Mouse (Mus musculus) heart, adult 9 months (tissue): ENCODE measurements around the gene Fam192a.

Source experiments
- DNase-seq, 2 experiments: peaks; one replicate each; pipeline ENCODE4 v3.0.0; 2022; ENCODE audit warnings: low spot score in 2 of 2

The Fam192a gene

DNA sequence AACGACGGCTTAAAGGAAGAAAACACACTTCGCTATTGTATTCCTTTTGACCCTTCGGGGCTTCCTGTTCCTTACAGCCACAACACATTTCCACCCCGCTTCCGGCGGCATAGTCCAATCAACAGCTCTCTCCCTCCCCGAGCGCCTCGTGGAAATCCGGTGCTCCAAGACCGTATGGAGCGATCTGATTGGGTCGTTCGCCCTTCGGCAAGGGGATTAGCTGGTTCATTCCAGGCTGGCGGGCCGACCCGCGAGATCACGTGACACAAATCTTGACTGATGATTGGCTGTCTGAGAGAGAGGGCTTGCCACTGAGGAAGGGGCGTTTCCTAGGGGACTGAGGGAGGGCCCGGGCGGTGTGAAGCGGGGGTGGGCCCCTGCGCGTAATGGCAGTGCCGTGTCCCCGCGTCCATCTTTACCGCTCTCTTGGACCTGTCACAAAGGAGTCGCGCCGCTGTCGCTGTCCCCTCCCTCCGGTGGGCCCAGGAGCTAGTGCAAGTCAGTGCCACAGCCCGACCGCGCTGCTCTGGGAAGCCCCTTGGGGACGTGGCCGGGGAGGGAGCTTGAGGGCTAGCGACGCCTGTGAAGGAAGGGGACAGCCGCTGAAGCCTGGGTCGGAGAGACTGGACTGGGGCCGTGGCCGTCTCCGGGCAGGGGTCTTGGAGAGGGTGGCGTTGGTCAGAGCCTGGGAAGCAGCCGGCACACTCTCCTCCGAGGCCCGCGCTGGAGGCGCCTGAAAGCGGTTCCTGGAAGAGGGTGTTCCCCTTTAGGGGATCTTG lies at the start of gene Fam192a, which contains the start of gene Rspry1:
Gene Fam192a, minus strand, starts transcription at position 391 of the 779 bp plus-strand sequence.
Gene Rspry1, plus strand, starts transcription at position 331 of the 779 bp plus-strand sequence.
- DNase-seq, result peak; percentile 100

DNA sequence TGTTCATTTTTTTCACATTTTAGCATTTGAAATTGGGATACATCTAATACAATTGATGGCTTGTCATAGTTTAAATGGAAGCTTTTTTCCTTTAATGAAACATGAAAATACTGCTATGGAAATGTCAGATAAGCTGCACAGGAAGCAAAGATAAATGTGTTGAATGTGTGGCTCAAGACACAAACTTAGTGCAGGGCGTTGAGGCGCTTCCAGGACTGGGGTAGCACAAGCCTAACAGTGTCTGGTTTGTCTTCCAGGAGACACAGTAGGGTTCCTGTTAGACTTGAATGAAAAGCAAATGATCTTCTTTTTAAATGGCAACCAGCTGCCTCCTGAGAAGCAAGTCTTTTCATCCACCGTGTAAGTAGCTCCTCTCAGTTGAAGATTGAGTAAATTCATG lies 47.7 kb upstream of the Fam192a start:
- DNase-seq, result no peak

DNA sequence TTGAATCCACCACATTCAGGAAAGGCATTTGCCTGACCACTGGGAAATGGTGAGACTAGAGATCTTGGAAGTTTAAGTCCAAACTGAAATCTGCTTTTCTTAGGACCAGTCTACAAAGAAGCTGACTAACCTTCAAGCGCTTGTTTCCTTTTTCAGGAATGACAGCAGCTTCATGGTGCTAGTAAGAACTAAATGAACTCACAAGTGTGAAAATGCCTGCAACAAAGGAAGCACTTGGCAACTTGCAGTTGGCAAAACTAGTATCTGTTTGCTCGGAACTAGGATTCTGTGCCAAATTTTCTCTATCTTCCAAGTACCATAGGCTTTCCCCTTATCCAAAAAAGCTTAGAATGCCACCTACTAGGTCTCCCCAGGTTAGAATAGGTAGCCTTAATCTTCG lies 44.4 kb upstream of the Fam192a start:
- no peak for DNase-seq

DNA sequence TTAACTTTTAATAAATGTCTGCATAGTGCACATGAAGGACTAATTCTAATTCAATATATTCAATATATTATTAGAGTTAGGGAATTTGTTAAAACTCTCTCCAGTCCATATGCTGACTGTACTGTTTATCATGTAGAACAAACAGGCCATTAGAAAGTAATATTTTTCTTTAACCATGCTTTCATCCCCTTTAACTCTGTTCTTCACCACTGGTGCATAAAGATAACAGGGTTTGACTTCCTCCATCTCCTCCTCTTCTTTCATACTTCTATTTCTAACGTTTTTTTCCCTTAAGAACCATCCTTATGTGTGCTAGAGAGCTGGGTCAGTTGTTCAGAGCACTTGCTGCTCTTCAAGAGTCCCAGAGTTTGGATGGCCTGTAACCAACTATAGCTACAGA lies 43.4 kb upstream of the Fam192a start:
- no peak for DNase-seq

DNA sequence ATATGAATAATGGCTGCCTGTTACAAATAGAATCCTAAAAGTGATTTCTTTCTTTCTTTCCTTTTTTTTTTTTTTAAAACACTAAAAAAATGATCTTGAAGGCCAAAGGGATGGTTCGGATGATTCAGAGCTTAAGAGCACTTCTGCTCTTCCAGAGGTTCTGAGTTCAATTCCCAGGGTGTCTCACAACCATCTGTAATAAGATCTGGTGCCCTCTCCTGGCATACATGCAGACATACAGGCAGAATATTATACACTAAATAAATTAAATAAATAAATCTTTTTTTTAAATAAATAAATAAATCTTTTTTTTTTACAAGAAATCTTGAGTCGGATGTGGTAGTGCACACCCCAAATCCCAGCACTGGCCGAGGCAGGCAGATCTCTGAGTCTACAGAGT lies 40.1 kb upstream of the Fam192a start:
- no peak for DNase-seq

DNA sequence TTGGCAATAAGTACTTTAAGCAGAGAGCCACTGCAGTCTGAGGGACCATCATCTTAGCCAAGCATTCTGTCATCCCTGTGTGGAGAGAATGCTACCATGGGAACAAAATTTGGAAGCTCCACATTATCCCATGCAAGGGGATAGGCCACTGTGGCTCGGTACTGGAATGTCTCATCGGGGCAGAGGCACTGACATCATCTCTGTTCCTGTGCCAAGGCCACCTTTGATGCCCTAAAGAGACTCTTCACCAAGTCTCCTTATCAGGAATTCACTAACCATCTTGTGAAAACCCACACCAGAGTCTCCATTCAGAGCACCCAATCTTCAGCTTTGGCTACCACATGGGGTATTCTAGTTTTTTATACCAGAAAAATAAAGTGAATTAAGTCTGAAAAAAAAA lies 39.4 kb upstream of the Fam192a start:
- DNase-seq, result no peak

DNA sequence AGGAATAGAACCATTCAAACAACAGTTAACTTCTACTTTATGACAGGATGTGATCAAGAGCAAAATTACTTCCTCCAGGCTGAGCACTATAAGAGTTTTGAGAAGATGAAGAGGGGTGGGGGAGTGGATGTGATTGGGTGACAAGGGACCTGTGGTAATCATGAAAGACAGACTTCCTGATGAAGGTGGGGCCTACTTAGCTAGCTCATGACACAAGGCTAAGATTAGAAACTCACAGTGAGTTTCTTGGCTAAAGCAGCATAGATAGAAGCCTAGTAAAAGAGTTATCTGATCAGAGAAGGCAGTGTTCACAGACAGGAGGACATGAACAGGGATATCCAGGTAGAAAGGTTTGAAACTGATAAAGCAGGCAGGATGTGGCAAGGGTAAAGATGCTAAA lies 32.4 kb upstream of the Fam192a start:
- DNase-seq, result no peak

DNA sequence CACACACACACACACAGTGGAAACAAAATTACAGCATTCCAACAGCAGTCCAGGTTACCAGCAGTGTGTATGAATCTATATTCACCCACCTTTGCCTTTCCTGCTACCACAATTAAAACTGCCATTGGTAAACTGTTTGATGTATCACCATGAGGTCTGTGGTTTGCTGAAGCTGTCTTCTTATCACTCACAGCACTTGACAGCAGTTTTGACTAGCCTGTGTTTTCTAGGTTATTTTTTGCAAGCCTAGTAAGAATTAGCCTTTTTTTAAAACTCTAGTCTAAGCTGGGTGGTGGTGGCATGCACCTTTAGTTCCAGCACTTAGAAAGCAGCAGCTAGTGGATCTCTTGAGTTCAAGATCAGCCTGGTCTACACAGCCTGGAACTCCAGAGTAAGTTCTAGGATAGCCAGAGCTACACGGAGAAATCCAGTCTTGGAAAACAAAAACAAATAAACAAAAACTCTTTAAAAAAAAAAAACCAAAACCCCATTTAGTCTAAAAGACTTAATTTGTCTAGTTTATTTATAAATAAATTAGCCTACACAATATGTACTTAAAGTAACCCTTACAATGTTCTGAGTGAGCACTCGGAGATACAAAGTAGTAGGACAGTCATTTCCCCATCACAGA lies 31.9 kb upstream of the Fam192a start:
- DNase-seq, result no peak

DNA sequence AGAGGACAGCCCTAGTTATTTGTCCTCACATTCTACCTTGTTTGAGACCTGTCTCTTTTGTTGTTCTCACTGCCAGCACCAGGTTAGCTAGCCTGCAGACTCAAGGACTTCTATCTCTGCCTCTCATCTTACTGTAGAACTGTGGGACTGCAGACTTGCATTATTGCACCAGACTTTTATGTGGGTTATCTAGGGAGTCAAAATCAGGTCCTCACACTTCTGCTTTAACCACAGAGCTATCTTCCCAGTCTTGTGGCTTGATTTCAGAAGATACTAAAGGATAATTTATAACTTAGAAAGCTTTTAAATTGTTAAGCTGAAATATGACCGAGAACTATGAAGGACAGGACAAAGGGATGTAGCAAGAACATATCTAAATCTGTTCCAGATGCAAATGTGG lies 23.1 kb upstream of the Fam192a start:
- no peak for DNase-seq

DNA sequence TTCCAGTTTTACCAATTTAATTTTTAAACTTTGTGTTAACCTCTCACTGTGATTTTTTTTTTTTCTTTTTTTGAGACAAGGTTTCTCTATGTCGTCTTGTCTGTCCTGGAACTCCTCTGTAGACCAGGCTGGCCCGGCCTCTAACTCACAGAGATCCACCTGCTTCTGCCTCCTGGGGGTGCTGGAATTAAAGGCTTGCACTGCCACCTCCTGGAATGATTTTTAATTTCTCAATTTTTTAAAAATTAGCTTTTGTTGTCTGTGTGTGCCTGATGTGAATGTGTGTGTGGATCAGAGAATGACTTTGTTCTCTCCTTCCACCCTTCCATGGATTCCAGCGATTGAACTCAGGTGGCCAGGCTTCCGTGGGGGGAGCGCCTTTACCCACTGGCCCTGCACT lies 5.3 kb upstream of the Fam192a start:
- DNase-seq, result no peak

DNA sequence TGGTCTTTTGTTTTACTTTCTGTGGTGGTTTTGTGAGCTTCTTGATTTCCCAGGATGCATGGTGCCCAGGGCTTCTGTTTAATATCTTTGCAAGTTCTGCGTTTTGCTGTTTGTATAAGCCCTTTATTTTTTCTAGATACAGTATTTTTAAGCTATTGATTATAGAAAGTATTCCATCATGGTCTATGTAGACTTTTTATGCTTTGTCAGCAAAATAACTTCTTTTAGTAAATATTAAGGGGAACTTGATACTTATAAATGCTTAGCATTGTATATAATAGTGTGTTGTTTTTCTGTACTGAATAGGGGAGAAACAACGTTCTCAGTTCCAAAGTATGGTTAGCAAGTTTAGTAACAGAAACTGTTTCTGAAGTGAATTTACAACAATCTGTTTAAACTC lies 2.2 kb upstream of the Fam192a start:
- no peak for DNase-seq

DNA sequence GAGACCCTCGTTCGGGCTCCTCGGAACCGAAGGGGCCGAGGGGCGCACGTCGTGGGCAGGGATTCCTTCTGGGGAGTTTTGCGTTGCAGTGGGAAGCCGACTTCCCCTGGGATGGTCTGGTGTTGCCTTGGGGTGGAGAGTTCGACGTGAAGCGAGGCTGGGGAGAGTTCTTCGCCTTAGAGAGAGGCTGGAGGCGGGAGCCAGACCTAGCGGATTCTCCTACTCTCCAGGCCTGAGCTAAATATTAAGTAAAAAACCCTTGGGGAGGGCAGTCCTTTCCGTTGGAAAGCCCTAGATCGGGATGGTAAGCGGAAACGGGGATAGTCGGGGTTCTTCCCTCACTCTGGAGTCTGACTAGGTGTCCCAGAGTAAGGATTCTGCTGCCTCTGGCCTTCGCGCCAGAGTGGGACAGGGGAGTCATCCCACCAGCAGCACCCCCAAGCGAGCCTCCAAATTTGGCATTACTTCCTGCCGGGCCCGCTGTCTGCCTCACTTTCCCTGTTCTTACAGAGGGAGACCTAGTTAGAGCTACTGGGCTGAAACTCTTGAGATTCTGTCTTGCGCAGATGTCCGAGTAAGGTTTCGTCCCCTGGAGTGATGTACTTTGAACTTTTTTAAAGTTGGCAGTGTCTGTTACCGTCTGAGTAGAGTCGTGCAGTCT lies 804 bp upstream of the Fam192a start:
- peak in 1 of 2 experiments; percentile 28 for DNase-seq

DNA sequence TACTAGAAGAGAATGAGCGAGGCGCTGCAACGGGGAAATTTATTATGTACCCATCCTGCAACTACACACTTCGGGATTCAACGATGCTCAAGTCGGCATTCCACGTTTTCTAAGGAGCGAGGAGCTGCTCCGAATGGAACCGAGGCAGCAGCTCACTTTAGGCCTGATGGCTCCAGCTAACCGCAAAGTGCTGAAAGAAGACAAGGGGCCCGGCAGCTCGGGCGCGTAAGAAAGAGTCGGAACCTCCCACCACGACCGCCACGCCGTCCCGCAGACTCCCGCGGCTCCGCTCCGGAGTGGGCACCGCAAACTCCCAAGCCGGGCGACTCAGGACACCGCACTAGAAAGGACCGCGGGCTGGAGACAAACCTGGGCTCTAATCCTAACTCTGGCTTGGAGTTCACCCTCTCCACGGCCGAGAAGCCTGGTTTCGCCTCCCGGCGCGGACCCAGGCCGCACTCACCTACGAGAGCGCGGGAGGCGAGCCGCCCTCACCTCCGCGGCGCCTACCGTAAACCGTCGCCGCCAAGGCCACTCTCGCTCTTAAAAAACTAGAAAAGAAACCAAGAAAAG lies 677 bp downstream of the Fam192a start:
- no peak for DNase-seq

DNA sequence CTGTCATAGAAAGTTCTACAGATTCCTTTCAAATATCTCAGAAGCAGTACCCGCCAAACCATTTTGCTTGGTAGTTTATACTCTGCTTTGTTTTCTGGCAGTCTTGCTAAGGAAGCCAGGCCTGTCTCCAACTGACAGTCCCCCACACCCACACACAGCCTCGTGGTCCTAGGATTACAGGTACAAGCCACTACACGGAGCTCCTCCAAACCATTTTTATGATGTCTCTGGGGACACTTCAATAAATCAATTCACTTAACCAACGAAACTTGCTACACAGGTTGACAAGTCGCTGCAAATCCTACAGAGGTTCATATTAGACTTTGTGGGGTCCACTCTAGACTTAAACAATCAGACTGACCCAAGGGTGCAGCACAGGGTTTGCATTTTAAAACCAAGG lies 1.3 kb downstream of the Fam192a start:
- DNase-seq, result no peak

DNA sequence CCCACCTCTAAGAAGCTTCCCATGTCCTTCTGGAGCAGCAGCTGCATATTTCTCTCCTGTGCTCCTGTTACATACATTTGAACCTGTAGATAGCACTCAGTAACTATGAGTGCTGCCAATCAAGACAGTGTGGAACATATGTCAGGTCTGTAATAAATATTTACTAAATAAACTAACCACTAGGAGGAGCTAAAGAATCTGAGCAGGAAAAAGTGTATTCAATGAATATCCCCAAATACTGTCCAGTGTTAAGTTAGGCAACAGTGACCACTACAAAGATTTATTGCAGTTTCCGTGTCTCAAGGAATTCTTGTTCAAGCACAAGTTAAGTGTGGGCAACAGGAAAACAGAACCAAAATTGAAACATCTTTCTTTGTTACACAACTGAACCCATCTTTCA lies 7.6 kb downstream of the Fam192a start:
- DNase-seq, result no peak

DNA sequence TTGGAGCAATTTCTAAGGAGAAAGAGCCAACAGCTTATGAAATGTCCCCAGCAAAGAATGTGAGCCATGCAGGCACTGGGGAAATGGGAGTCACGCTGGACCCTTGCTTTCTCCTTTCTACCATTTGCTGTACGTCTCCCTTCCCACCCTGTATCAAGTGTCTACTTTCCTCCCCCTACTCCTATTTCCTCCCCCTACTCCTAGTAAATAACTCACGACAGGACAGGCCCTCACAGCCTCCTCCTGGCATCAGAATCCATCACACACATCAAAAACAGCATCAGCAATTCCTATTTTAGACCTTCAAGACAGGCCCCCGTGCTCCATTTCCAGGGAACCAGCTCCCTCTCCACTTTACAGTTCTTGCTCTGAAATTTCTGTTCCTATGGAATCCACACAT lies 10.1 kb downstream of the Fam192a start:
- DNase-seq, result no peak

DNA sequence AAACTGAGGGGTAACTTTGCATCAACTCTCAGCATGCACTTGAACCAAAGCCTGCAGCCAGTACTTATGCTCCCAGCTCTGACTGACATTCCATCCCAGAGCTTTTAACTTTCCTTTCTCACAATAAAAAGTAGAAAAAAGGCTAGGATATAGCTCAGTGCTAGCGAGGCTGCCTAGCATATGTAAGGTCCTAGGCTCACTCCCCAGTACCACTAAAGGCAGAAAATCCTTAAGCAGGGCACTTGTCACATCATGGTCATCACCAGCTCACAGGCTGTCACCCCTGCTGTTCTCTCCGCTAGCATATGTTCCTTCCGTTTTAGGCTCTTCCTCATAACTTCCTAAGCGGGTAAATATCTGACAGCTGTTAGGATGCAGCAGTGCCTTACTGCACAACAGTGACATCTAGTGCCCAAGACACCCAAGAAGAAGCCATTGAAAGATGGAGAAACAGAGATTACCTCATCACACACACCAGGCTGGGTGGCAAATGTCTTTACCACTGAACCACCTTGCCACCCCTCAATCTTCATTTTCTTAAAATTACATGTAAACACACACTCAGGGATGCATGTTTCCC lies 17.5 kb downstream of the Fam192a start:
- DNase-seq, result peak; percentile 35 to 38

DNA sequence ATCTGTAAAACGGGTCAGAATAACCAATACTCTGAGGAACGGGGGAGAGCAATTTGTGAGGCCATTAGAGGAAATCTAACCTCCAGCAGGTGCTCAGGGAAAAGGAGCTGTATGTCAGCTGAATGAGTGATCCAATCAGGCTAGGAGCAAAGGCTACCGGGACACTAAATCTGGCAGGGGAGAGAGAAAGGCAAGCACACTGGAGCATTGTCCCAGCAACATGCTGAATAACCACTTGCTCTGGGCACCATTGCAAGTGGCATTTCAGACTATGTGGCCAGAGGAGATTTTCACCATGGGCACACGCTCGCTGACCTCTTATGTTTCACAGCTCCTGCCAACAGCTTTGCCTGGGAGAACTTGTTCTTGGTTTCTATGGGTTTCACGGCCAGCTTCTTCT lies 19.2 kb downstream of the Fam192a start:
- DNase-seq, result no peak

DNA sequence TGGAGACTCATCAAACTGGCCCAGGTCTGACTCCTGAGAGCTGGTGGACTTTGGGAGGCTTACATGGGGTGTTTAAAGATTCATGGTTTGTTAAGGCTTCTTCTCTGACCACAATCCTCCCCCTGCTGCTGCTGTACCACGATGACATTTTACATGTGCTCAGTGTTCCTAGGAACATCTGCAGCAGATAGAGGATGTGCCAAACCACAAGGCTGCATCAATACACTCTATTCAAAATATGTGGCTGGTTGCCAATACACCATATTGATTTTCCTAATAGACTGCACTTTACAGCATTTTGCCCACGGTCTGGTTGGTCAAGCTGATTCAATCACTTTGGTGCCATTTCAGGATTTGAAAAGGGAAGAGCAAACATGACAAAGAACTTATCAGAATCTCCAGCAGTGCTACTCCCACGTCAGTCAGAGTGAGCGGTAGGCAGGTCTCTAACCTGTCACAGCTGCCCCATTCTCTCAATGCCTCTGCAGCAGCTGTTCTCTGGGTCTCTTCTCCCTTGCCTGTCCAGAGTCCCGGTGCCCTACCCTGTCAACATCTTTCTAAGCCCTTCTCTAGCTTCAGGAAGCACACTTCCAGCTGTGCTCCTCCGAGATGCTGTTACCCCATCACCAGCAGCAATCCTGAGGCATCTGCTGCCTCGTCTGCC lies 19.8 kb downstream of the Fam192a start:
- no peak for DNase-seq

DNA sequence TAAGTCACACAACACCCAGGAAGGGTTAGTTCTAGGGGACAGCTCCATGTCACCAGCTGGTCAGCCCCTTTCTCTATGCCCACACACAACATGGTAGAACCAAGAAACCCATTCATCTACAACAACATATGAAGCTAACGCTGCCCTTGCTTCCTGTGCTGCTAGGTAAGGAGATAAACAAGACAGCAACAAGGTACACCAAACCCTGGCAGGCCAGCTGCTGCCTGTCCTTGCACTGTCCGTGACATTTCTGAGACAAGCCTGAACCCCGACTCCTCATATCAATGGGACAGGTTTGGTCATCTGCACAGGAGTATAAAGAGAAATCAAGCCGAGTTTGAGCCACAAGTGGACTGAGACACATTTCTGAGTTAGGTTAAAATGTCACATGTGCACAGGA lies 26.6 kb downstream of the Fam192a start:
- DNase-seq, result no peak

DNA sequence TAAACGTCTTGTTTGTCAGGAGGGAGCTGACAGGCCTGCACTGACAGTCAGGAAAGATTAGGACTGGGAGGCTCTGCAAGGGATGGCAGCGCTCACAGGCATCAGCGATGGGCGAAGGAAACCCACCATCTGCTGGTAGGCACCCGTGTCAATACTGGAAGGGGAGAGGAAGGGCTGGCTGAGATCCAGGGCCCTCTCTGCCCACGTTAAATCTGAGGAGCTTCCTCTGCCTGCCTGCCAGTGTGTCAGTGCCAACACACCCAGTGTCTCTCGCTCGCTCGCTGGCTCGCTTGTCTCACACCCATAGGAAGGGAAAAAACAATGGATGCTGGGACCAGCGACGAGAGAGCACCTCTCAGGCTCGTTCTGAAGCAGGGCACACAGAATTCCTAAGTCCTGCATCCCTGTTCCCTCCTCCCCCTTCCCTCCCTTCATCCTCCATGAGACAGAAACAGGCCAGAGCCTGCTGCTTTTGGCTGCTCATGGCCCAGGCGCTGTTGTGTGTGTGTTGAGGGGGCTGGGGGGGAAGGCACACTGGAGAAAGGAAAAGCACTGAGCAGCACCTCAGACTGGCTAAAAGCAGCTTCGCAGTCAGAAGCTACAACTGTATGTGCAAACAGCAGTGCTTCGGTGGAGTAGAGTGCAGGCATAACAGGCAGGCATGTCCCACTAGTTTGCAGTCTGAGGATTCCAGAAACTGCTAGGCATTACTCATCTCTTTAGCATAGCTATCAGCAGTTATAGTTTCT lies 27.5 kb downstream of the Fam192a start:
- no peak for DNase-seq
